Mouse (Mus musculus): ENCODE measurements around the gene Tspan9.

Gene Tspan9

GRCm38 (mm10) chr6:128143390-128144020 is at the start of gene Tspan9:
Gene Tspan9 (minus strand): TSS chr6:128143594.
- DNase-seq = peak; percentile 48 to 61

GRCm38 (mm10) chr6:128183521-128183920 is 40.1 kb upstream of the Tspan9 start:
- no peak for DNase-seq

GRCm38 (mm10) chr6:128181176-128181575 is 37.8 kb upstream of the Tspan9 start:
- no peak for DNase-seq

DNA sequence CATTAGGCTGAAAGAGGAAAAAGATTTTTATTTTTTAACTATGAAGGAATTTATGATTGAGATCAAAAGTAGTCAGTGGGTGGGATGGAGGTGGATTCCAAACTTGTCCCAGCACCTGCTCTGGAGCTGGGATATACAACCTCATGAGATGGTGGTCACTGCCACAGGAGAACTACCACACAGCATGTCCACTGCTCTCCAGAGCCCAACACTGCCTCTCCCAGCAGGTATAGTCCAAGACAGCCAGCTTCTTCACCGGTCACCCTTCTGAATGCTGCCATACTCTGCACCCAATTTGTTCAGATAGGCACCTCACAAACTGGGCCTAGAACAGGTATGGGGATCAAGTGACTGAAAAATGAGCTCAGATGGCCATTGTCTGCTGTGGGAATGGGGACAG is 36.3 kb upstream of the Tspan9 start:
- no peak for DNase-seq

GRCm38 (mm10) chr6:128179247-128179646 is 35.9 kb upstream of the Tspan9 start:
- no peak for DNase-seq

DNA sequence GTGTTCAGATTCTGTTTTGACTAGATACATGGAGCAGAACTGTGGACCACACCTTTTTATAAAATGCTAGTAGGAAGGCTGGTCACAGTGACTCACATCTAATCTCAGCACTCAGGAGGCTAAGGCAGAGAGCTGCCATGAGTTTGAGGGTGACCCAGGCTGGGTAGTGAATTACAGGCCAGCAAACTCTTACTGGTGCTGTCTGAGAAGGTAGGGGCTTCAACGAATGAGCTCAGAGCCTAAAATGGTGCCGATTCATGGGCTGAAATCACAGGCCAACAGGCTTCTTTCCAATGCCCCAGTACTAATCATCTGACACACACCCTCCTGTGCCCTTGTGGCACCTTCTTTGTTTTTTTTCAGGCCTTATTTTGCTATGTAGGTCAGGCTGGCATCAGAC is 35.3 kb upstream of the Tspan9 start:
- DNase-seq = no peak

- DNase-seq = peak; percentile 19 to 21
Observed at GRCm38 (mm10) chr6:128168785-128169679, 25.6 kb upstream of the Tspan9 start.

DNA sequence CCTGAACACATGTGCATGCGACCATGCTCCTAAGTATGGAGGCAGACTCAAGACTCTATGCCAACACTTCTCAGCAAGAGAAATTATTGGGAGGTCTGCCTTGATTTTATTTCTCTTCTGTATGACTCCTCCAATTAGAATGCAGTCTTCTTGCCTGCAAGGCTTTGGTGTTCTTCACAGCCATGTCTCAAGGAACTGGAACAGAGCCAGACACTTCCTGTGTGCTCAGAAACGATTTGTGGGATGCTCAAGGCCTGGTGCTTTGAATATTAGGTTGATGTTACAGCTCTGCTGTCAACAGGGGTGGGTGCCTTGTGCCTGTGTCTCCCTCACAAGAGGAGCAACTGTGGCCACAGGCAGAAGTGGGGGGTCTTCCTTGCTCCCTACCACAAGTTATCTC is 22.2 kb upstream of the Tspan9 start:
- DNase-seq = no peak

DNA sequence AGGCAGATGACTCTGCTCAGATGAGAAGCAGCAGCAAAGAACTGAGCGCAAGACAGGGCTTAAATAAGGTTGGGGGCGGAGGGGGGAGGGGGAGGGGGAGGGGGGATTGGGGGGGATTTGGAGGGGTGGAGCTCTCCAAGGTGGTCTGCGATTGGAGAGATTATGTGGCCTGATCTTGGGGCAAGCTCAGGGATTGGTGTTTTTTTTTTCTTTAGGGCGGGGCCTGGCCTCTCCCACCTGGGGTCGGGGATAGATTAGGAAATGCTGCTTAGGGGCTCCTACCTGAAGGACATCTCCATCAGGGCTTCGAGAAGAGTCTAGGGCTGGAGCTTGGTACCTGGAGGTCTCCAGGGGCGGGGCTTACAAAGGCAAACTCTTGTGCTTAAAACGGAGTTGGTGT is 21.2 kb upstream of the Tspan9 start:
- no peak for DNase-seq

DNA sequence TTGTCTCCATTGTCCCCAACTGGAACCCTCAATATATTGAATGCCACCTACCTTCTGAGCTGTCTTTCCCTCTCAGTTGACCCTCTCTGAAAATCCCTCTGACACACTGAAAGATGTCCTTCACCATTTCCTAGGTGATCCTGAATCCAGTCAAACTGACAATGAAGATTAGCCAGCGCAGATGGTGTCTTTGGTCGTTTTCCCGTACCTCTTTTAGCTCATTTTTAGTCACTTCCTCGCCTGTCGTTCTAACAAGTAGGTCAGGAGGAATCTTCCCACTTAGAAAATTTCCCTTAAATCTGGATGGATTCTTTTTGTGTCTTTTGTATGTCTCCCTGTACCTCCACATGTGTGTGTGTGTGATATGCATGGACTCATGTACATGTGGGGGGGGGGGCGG is 15.7 kb upstream of the Tspan9 start:
- peak in 1 of 2 experiments; percentile 35 for DNase-seq

- no peak for DNase-seq
Observed at GRCm38 (mm10) chr6:128158031-128158430, 14.6 kb upstream of the Tspan9 start.

DNA sequence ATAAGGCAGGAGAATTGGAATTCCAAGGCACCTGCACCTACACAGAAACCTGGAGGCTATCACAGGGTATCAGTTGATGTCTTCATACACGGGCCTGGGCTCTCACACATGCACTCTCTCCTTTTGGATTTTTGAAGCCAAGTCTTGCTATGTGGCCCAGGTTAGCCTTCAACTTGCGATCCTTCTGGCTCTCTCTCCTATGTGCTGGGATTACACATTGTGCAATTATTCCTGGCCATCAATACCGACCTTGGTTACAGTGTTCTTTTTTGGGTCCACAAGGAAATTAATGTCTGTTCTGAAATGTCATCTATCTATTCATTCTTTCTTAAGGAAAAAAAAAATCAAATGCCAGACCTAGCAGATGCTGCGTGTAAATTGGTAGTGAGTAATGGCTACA is 13.1 kb upstream of the Tspan9 start:
- DNase-seq = no peak

DNA sequence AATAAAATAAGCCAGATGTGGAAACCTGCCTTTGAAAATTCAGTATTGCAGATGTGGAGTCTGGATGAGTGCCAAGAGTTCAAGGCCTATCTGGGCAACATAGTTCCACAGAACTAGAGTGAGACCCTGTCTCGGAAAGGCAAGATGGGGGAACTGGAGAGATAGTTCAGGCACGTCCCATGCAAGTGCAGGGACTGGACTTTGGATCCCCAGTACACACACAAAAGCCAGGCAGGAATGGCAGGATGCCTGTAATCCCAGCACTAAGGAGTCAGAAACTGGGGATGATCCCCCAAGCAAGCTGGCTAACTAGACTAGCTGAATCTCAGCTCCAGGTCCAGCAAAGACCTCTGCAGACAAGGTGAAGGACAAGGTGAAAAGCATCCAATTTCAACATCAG is 12.5 kb upstream of the Tspan9 start:
- DNase-seq = no peak

DNA sequence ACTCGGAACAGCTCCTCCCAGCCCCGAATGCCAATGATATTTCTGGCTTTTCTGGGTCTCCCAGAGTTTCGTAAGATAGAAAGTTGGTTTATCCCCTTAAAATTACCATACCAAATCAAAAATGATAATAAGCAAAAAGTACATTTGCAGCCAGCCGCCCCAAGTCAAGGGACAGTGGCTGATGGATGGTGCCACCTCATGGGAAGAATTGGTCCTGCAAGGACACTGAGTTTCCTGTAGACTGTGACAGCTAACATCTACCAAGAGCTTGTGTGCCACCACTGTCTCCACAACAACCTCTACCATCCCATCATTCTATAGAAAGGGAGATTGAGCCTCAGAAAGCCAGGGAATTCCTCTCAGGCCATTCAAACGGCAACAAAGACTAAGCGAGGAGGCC is 2.4 kb upstream of the Tspan9 start:
- DNase-seq = peak; percentile 70 to 79

- DNase-seq = no peak
Observed at GRCm38 (mm10) chr6:128142369-128143278, 770 bp downstream of the Tspan9 start.

DNA sequence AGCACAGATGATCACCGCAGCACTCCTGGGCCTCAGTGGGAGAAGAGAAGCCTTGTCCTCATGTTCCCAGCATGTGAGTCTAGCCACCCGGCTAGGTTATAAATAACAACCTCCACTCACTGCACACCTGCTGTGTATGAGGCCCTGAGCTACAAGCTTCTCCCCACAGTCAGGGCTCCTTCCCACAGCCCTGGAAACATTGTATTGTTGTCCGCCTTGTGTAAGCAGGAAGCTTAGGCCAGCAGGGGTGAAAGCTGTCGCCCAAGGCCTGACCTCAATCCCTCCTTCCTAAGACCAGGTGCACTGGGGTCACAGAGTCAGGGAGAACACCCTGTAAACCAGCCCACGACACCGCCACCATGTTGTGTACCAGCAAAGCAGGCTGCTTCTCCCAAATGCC is 2.7 kb downstream of the Tspan9 start:
- DNase-seq = no peak

GRCm38 (mm10) chr6:128137855-128138254 is 5.5 kb downstream of the Tspan9 start:
- DNase-seq = no peak

GRCm38 (mm10) chr6:128136654-128137053 is 6.7 kb downstream of the Tspan9 start:
- DNase-seq = no peak

DNA sequence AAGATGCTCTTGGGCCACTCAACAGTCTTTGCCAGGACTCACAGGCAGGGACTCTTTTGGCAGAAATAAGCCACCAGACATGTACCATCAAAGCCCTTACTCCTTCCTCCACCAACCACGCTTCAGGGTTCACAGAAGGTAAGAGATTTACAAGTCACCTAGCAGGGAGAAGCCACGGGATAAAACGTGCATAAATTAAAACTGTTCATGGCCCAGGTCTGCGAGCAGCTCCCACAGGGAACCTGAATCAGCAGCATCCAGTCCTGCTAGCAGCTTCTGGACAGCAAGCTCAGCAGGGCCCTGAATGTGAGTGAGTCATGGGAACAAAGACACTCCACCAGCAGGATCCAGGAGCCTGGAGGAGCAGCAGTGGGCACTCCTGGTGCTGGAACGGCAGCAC is 7.9 kb downstream of the Tspan9 start:
- DNase-seq = peak; percentile 34 to 42

DNA sequence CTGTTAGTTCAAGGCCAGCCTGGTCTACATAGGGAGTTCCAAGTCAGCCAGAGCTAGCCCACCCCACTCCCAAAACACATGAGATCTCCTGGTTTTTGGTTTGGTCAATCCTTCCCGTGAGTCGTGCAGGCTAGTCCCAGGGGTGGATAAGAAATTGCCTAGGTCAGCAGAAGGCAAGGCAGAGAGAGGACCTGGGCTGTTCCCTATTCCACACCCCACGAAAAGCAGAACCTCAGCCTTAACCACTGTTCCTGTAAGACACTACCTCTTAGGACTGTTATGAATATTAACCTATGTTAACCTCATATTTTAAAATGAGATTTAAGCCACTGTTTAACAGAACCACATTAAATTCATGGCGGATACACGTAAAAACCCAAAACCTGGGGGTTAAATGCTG is 8.4 kb downstream of the Tspan9 start:
- DNase-seq = no peak

DNA sequence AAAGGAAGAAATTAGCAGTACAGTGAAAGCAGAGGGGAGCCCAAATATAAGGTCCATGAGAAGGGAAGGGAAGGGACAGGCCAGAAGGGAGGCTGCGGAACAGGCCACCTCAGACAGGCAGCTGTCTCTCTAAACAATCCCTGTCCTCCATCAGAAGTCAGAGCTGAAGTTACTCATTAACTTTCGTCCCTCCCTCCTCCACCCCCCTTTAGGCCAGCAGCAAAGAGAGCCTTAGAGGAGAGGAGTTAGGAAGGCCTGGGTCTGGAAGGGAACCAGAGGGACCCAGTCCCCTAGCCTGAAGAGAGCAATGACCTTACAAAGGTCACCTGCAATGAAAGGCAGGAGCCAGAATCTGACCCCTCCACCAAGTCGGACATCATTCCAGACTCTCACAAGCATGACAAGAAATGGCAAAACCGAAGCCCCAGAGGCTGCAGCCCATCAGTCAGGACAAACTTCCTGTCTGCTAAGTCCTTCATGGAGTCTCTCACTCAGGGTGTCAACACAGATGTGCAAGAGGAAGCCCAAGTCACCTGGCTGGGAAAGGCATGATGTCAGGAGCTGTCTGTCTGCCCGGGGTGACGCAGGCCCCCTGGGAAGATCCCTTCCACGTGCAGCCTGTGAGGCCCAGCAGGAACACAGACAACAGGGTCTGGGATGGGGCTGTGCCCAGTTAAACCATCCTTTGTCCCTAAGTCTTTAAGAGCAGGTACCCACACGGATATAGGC is 9.0 kb downstream of the Tspan9 start:
- DNase-seq = no peak

DNA sequence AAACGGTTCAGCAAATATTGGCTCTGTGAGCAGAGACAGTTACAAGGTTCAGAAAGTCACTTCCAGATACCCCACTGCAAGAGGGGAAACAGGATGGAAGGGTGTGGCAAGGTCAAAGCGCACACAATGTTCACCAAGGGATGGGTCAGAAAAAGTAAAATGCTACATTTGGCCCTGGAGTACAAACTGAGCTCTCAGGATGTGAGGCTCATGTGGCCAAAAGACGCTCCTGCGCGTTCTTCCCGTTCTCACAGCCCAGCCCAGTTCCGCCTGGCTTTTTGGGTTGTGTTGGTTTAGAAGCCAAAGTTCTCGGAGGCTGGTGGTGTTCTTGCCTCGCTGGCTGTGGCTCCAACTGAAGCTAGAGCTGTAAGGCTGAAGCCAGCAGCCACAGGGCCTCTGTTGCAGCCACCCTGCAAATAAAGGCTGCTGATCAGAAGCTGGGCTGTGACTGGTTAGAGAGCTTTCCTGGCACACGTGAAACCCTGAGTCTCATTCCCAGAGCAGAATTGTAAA is 9.7 kb downstream of the Tspan9 start:
- no peak for DNase-seq
